Mouse (Mus musculus) neural tube, embryonic 14.5 days (tissue): ENCODE data around the gene Rem2. TPM values are rescaled to one million over a fixed set of nuclear protein-coding genes. Genes with fewer than 3 reads are reported as not detected.
A peak's percentile ranks its signal among the peaks of the same experiment; 100 is the strongest.

Experiments used
- ATAC-seq: fragments of 200-750 bp; cut with Nextera tagmentation; 2 replicates; pipeline ENCODE4 v1.8.0; 2017; ENCODE audit warnings: low read depth, mild to moderate bottlenecking, moderate TSS enrichment, moderate library complexity
- H3K27ac ChIP-seq: fragments of 300-500 bp; sonication (generic); 2 replicates; pipeline ENCODE4 v1.5.1; 2014; ENCODE audit warnings: low read depth, mild to moderate bottlenecking, control low read depth, low read length, moderate library complexity, mixed read lengths
- H3K27me3 ChIP-seq: fragments of 300-500 bp; sonication (generic); 2 replicates; pipeline ENCODE4 v1.6.1; 2014; ENCODE audit warnings: low read length; ENCODE audit not compliant: control insufficient read depth, insufficient read depth
- H3K36me3 ChIP-seq: fragments of 300-500 bp; sonication (generic); 2 replicates; pipeline ENCODE4 v1.6.1; 2014; ENCODE audit warnings: low read length, mixed read lengths; ENCODE audit not compliant: control insufficient read depth, insufficient read depth
- H3K4me1 ChIP-seq: fragments of 300-500 bp; sonication (generic); 2 replicates; pipeline ENCODE4 v1.6.1; 2014; ENCODE audit warnings: low read length; ENCODE audit not compliant: control insufficient read depth, insufficient read depth
- H3K4me2 ChIP-seq: fragments of 300-500 bp; sonication (generic); 2 replicates; pipeline ENCODE4 v1.6.1; 2014; ENCODE audit warnings: mild to moderate bottlenecking, low read depth, low read length, control low read depth
- H3K4me3 ChIP-seq: fragments of 300-500 bp; sonication (generic); 2 replicates; pipeline ENCODE4 v1.5.1; 2014; ENCODE audit warnings: low read depth, low read length, control low read depth, mixed read lengths
- H3K9ac ChIP-seq: fragments of 300-500 bp; sonication (generic); replicated peaks from 2 replicates; pipeline ENCODE4 v1.6.1; 2014; ENCODE audit warnings: low read depth, mild to moderate bottlenecking, control low read depth, low read length, mixed read lengths
- H3K9me3 ChIP-seq: fragments of 300-500 bp; sonication (generic); 2 replicates; pipeline ENCODE4 v1.6.1; 2016; ENCODE audit warnings: low read length; ENCODE audit not compliant: control insufficient read depth
- WGBS: fragments of 180-500 bp; shearing (Covaris S2); extraction: QIAGEN DNeasy Blood & Tissue Kit; methylation state at CpG from one replicate; pipeline ENCODE4 v1.1.7; 2014; 5-methylcytosine and 5-hydroxymethylcytosine counted together
- polyA plus RNA-seq: library from polyadenylated mRNA; unstranded; fragments of >200 nt; fragmentation: Nextera tagmentation; extraction: Ambion mirVana; gene quantifications from 2 replicates; pipeline ENCODE4 v1.2.1, GENCODE M21; 2014

Gene Rem2
- polyA plus RNA-seq, 1 experiment from 2014 or later, result 42.1 TPM

GRCm38 (mm10) chr14:54480673-54481072, 4.8 kb downstream of the Rem2 start:
- H3K36me3 ChIP-seq, result no peaks in the 10 kb centered on the region
- ATAC-seq, result no peak
- H3K27me3 ChIP-seq, result peaks cover 3% of the 10 kb centered on the region; the same call in 1 of the 2 replicates
- no peak overlapping the region for H3K27ac ChIP-seq
- H3K4me2 ChIP-seq, result no peak overlapping the region
- H3K4me3 ChIP-seq, result no peak overlapping the region
- no peak overlapping the region for H3K9ac ChIP-seq
- H3K9me3 ChIP-seq, result no peaks in the 10 kb centered on the region
- peaks cover 22% of the 10 kb centered on the region for H3K4me1 ChIP-seq
- WGBS, result 69% methylated on average over 6 of the region's 6 CpGs

GRCm38 (mm10) chr14:54481402-54481801, 5.5 kb downstream of the Rem2 start:
- Histone ChIP-seq H3K4me1 (peaks cover 20% of the 10 kb centered on the region), H3K4me3 (no peak overlapping the region), H3K27ac (no peak overlapping the region), H3K9ac (no peak overlapping the region), H3K27me3 (peaks cover 3% of the 10 kb centered on the region; the same call in 1 of the 2 replicates), H3K36me3 (no peaks in the 10 kb centered on the region), H3K4me2 (no peak overlapping the region), H3K9me3 (no peaks in the 10 kb centered on the region)
- no peak for ATAC-seq
- 75% methylated on average over 8 of the region's 8 CpGs for WGBS

- H3K27ac ChIP-seq, result no peak overlapping the region
- 36% methylated on average over 9 of the region's 9 CpGs for WGBS
- no peak for ATAC-seq
Observed at GRCm38 (mm10) chr14:54482498-54482897, 6.6 kb downstream of the Rem2 start.

GRCm38 (mm10) chr14:54485899-54486298, 10.0 kb downstream of the Rem2 start:
- no peak for ATAC-seq
- Histone ChIP-seq H3K27me3 (no peaks in the 10 kb centered on the region), H3K27ac (no peak overlapping the region), H3K9me3 (no peaks in the 10 kb centered on the region), H3K4me3 (no peak overlapping the region), H3K9ac (no peak overlapping the region), H3K4me1 (no peaks in the 10 kb centered on the region), H3K36me3 (no peaks in the 10 kb centered on the region), H3K4me2 (no peak overlapping the region)
- 94% methylated on average over 7 of the region's 7 CpGs for WGBS

More at GRCm38 (mm10) chr14:54482498-54482897, 6.6 kb downstream of the Rem2 start:
- no peaks in the 10 kb centered on the region for H3K9me3 ChIP-seq
- H3K27me3 ChIP-seq, result peaks cover 3% of the 10 kb centered on the region; the same call in 1 of the 2 replicates
- H3K9ac ChIP-seq, result no peak overlapping the region
- no peaks in the 10 kb centered on the region for H3K36me3 ChIP-seq
- no peak overlapping the region for H3K4me2 ChIP-seq
- H3K4me1 ChIP-seq, result peaks cover 10% of the 10 kb centered on the region
- H3K4me3 ChIP-seq, result no peak overlapping the region

GRCm38 (mm10) chr14:54487732-54488131, 11.8 kb downstream of the Rem2 start:
- H3K27ac ChIP-seq, result no peak overlapping the region
- no peak for ATAC-seq

GRCm38 (mm10) chr14:54488350-54488749, 12.4 kb downstream of the Rem2 start:
- no peaks in the 10 kb centered on the region for H3K36me3 ChIP-seq
- no peak overlapping the region for H3K4me3 ChIP-seq
- ATAC-seq, result no peak
- no peaks in the 10 kb centered on the region for H3K9me3 ChIP-seq
- H3K4me1 ChIP-seq, result no peaks in the 10 kb centered on the region
- H3K9ac ChIP-seq, result no peak overlapping the region
- H3K27me3 ChIP-seq, result no peaks in the 10 kb centered on the region
- no peak overlapping the region for H3K4me2 ChIP-seq
- H3K27ac ChIP-seq, result no peak overlapping the region

More at GRCm38 (mm10) chr14:54487732-54488131, 11.8 kb downstream of the Rem2 start:
- H3K9ac ChIP-seq, result no peak overlapping the region
- WGBS, result 73% methylated on average over 2 of the region's 2 CpGs
- H3K4me2 ChIP-seq, result no peak overlapping the region
- H3K36me3 ChIP-seq, result no peaks in the 10 kb centered on the region
- no peaks in the 10 kb centered on the region for H3K27me3 ChIP-seq
- no peaks in the 10 kb centered on the region for H3K4me1 ChIP-seq
- no peak overlapping the region for H3K4me3 ChIP-seq
- H3K9me3 ChIP-seq, result no peaks in the 10 kb centered on the region

- no peak for ATAC-seq
- no peak overlapping the region for H3K9ac ChIP-seq
- H3K9me3 ChIP-seq, result no peaks in the 10 kb centered on the region
- H3K4me1 ChIP-seq, result no peaks in the 10 kb centered on the region
- WGBS, result 70% methylated on average over 18 of the region's 18 CpGs
- H3K36me3 ChIP-seq, result no peaks in the 10 kb centered on the region
- H3K4me3 ChIP-seq, result no peak overlapping the region
- H3K4me2 ChIP-seq, result no peak overlapping the region
- no peaks in the 10 kb centered on the region for H3K27me3 ChIP-seq
- H3K27ac ChIP-seq, result no peak overlapping the region
Observed at GRCm38 (mm10) chr14:54492345-54493131, 16.6 kb downstream of the Rem2 start.

- H3K4me1 ChIP-seq, result no peaks in the 10 kb centered on the region
- H3K9ac ChIP-seq, result no peak overlapping the region
- H3K36me3 ChIP-seq, result no peaks in the 10 kb centered on the region
- 93% methylated on average over 5 of the region's 5 CpGs for WGBS
- no peak overlapping the region for H3K27ac ChIP-seq
- H3K27me3 ChIP-seq, result no peaks in the 10 kb centered on the region
- no peak overlapping the region for H3K4me2 ChIP-seq
- no peaks in the 10 kb centered on the region for H3K9me3 ChIP-seq
- ATAC-seq, result no peak
- no peak overlapping the region for H3K4me3 ChIP-seq
Observed at GRCm38 (mm10) chr14:54493236-54493635, 17.3 kb downstream of the Rem2 start.

GRCm38 (mm10) chr14:54494234-54494633, 18.3 kb downstream of the Rem2 start:
- no peak overlapping the region for H3K4me3 ChIP-seq
- H3K9me3 ChIP-seq, result no peaks in the 10 kb centered on the region
- no peaks in the 10 kb centered on the region for H3K4me1 ChIP-seq
- no peak overlapping the region for H3K9ac ChIP-seq
- H3K27ac ChIP-seq, result no peak overlapping the region
- no peaks in the 10 kb centered on the region for H3K36me3 ChIP-seq
- ATAC-seq, result peak; percentile 31; the same call in 1 of the 2 replicates
- no peaks in the 10 kb centered on the region for H3K27me3 ChIP-seq
- H3K4me2 ChIP-seq, result no peak overlapping the region
- 2% methylated on average over 3 of the region's 3 CpGs for WGBS
